Mouse (Mus musculus) central nervous system, embryonic 14 days (tissue): ENCODE measurements around the gene Zc3h12c. TPM values are rescaled to one million over a fixed set of nuclear protein-coding genes. Genes with fewer than 3 reads are reported as not detected.

Experiments used
- polyA plus RNA-seq: library from polyadenylated mRNA; depleted of rRNA; stranded (reverse); fragments of >200 nt; gene quantifications from 2 replicates; pipeline ENCODE4 v1.2.3, GENCODE M21; 2012; rRNA removed

Gene Zc3h12c
- 7.4 and 8.7 TPM in 2 replicates for polyA plus RNA-seq

GRCm38 (mm10) chr9:52167863-52168685, at the start of gene Zc3h12c:
Gene Zc3h12c, minus strand, starts transcription at chr9:52168572.

Other genes starting within 250 kb of the Zc3h12c start
- gene Fdx1, start 205.0 kb downstream of the Zc3h12c start, polyA plus RNA-seq: 24.3 and 27.7 TPM in 2 replicates
- gene Rdx, start 121.4 kb downstream of the Zc3h12c start, polyA plus RNA-seq: 52.8 and 53.8 TPM in 2 replicates